Mouse (Mus musculus) brain, adult 2 months (tissue): ENCODE results near the gene Polk.

ENCODE experiments used
- DNase-seq: peaks from one replicate; pipeline ENCODE4 v3.0.0; 2011; ENCODE audit warnings: low read depth, low spot score

The Polk gene

GRCm38 (mm10) chr13:96529542-96529941 is 12.8 kb downstream of the Polk start:
- DNase-seq = no peak

DNA sequence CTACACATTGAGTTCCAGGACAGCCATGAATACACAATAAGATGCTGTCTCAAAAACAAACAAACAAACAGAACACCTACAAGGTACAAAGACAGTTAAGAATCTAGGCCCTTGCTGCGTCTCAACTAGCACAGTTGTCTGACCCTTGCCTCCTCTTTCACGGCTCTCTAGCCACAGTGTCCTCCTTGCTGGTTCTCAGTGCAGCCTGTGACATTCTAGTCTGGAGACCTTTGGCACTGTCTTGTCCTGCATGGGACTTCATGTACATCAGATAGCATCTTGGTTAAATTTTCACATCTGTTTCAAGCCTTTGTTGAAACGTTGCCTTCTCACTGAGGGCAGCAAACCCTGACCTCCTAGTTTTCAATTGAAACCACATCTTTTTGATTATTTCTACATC is 13.6 kb downstream of the Polk start:
- no peak for DNase-seq

DNA sequence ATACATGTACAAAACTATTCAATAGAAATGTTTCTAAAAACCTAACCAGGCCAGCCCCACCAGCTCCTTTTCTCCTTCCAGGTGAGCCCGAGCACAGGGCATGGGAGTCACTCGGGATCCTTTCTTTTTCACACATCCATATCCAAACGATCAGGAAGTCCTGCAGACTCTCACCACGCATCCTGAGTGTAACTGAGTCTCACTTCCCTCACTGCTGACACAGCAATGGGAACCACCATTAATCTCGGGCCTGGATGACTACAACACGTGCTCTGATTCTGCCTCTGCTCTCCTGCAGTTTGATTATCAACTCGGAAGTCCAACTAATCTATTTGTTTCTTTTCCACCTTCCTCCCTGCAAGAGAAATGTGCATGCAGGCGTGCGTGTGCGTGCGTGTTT is 14.5 kb downstream of the Polk start:
- DNase-seq = no peak

DNA sequence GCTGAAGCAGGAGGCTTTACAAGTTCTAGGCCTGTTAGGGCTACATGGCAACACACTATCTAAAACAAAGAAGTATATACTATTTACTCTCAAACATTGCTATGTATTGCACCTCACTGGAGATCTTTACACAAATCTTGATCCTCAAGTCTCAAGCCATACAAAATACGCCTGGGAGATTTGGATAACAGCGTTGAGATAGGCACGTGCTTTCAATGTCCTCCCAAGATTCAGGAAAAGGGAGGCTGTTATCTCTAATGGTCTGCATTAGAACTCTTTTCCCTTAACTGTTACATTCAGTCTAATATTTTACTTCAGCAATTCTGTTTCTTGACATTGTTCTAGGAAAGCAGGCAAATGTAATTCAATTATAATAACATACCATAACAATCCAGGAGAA is 15.4 kb downstream of the Polk start:
- no peak for DNase-seq

GRCm38 (mm10) chr13:96521294-96521693 is 21.1 kb downstream of the Polk start:
- no peak for DNase-seq

DNA sequence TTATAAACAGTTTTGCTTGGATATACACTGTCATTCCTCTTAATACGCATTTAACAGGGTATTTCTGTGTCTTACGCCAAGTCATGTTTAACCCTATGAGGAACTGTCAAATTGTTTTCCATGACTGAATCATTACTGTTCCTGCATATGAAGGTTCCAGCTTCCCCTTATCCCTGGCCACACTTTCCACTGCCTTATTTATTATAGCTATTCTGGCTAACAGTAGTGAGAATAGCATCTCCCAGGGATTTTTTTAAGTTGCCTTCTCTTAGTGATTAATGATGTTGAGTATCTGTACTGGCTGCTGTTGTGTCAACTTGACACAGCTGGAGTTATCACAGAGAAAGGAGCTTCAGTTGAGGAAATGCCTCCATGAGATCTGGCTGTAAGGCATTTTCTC is 25.0 kb downstream of the Polk start:
- DNase-seq = no peak

GRCm38 (mm10) chr13:96516249-96516648 is 26.1 kb downstream of the Polk start:
- no peak for DNase-seq

GRCm38 (mm10) chr13:96514154-96514942 is 28.0 kb downstream of the Polk start:
- DNase-seq = no peak

DNA sequence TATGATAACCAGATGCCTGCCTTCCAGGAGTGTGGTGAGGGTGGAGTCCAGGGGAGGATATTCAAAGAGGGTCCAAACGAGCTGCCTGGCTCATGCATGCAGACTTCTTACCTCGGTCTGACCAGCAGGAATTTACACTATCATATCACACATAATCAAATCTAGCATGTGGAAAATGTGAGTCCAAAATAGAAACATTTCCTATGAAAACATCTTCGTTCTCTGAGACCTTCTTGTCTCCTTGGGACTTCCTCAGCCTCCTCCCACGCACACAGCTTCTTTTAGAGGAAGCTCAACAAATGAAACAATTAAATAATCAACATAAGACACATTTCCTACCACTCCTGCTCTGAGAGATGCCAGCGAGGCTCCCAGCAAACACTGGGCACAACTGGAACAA is 30.5 kb downstream of the Polk start:
- peak; percentile 11 for DNase-seq

- no peak for DNase-seq
Observed at GRCm38 (mm10) chr13:96511262-96511661, 31.1 kb downstream of the Polk start.

- peak; percentile 80 for DNase-seq
Observed at GRCm38 (mm10) chr13:96510635-96511034, 31.7 kb downstream of the Polk start.

DNA sequence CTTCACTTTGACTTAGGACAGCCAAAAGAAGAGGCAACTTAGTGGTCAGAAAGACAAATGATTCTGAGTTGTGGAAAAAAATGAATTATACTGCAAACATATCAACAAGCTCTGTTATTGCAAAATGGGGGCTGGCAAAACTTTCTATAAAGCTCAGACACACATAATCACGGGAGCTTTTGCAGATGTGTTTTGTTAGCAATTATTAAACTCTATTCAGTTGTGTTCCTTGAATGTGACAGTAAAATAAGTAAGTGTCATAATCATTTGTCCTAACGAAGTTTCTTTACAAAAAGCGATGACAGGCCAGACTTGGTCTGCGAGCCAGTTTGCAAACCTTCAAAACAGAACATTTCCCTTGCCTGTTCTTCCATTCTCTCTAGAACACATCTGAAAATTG is 34.8 kb downstream of the Polk start:
- DNase-seq = no peak

GRCm38 (mm10) chr13:96506313-96506712 is 36.1 kb downstream of the Polk start:
- no peak for DNase-seq

DNA sequence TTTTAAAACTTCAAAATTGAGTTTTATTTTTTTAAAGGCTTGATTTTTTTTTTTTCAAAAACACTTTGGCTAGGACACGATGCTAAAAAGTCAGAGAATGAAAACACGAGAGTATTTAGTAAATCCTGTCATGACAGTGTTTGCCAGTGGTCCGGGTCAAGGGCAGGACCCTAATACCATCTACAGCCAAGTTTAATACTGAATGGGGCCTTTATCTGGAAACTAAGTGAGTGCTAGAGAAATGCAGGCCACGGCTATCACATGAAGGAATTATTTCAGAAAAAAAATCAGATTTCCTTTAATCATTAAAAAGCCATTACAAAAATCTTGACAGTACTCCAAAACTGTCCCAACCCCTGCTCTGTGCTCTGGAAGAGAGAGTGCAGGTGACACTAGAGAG is 36.7 kb downstream of the Polk start:
- DNase-seq = no peak

DNA sequence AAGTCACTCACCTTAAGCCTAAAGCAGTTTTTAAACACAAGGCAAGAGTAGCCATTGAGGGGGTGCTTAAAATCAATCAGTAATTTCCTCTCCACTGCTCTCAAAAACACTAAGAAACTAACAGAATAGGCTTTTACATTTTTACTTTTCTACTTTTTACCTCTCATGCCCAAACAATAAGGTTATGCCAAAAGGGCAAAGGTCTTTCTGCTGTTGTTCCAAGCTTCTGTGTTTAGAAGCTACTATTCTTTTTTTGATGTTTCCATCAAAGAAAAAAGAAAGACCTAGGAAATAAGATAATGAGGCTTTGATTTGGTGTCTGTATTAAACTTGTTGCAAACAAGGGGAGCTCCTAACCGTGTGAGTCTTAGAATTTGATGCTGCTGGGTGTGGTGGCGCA is 42.5 kb downstream of the Polk start:
- no peak for DNase-seq

DNA sequence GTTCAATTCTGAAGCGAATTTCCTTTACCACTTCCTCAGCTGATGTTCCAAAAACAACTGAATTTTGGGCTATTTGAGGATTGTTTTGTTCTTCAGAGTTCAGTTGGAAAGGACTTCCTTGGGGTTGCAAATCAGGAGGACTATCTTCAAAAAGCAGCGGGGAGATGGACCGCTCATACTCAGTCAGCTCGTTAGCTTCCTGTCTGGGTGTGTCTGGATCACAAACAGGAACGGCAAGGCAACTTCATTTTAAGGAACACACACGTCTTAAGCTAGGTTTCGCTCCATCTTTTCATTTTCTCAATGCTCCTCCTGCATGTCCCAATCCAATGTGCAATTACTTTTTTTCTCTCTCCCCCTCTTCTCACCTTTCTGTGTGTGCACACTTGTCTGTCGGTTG is 45.7 kb downstream of the Polk start:
- DNase-seq = no peak

GRCm38 (mm10) chr13:96490433-96490832 is 51.9 kb downstream of the Polk start, which contains the start of gene Gm17622:
Gene Gm17622 (plus strand): TSS chr13:96490733.
- no peak for DNase-seq

GRCm38 (mm10) chr13:96487968-96488367 is 54.4 kb downstream of the Polk start:
- DNase-seq = no peak

DNA sequence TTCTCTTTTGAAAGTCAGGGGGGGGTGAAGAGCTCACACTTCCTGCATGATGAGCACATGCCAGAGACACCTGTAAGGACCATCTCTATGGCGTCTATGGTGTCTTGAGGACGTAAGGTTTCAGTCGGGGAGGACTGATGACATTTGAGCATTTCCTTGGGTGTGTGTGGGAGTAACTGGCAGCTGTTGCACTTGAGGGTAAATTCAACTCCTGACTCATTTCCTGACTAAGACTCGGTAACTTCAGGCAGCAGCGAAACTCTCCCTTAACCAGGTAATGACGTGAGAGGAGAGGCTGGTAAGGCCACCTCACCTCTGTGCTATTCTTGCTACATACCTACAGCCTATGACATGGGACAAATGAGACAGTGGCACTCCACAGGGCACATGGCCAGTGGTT is 55.1 kb downstream of the Polk start:
- DNase-seq = peak; percentile 25

- no peak for DNase-seq
Observed at GRCm38 (mm10) chr13:96478991-96479390, 63.4 kb downstream of the Polk start.

DNA sequence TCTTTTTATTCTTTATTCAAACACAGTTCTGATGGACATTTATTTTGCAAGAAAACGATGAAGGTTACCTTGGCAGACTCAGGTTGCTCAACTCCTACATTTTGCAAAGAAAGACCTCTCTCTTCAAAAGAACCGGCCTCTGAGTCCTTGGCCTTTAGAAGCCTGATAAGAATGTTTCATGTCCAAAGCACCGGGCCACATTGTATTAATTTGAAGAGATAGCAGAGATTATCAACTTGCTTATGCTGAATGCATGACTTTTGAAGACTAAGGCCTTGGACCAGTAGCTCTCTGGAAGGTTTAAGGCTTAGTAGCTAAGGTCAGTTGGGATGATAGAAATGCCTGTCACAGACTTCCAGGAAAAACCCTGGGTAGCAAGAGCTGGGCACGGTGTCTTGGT is 65.2 kb downstream of the Polk start:
- no peak for DNase-seq

DNA sequence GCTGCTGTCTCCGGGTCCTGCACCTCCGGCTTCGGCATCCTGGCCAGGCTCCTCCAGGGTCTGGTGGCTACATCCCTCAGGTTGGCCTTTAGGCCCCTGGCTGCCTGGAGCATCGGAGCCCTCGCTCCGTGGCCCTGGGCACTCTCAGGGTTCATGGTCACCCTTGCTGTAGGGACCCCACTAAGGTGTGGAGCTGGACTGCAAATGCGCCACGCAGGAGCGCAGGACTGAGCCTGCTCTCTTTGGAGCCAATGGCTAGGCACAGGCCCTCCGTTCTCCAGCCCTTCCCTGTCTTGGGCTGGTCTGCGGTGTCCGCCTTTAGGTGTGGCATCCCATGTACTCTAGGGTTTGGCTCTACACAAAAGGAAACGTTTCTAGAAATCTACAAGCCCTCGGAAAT is 71.4 kb downstream of the Polk start, which contains the start of gene Ankdd1b:
TSS of gene Ankdd1b (minus strand) at position 242 of the 400 bp plus-strand sequence.
- DNase-seq = no peak

DNA sequence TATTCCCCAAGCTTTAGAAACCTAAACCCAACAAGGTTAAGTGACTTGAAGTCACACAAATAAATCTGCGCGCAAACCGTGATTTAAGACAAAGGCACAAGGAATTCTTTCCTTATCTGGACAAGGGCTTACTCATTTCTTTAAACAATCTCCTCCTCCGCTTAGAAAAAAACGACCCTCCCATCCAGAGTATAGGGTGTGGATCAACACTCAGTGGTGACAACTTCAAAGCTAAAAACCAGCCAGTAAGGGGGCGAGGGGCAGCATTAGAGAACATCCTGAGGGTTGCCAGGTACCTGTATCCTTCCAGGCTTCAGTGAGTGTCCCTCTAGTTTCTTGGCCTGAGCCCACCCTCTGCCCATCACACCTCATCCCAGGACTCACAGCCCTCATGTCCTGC is 71.8 kb downstream of the Polk start:
- DNase-seq = no peak

- DNase-seq = no peak
Observed at GRCm38 (mm10) chr13:96468678-96469077, 73.7 kb downstream of the Polk start.
